Mouse (Mus musculus): Measurements from ENCODE around the gene Klk4. TPM values are rescaled to one million over a fixed set of nuclear protein-coding genes. Genes with fewer than 3 reads are reported as not detected.

Gene Klk4
- polyA plus RNA-seq, 1 experiment from 2014 or later: not detected

DNA sequence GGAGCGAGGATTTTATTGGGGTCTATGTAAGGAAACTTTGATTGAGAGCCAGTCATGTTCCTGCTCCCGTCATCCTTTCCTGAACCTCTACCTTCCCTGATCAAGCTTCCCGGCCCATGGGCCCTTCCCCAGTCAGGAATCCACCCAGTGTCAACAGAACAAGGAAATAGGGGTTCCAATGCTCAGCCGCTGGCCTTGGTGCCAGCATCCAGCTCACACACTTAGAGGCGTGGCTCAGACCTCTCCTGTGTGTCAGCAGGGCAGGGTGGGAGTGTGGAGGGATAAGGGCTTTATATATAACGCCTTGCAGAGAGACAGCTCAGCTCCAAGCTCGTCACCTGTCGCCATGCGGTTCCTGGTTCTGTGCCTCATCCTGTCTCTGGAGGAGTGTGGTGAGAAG lies 33.9 kb downstream of the Klk4 start:
- no peak overlapping the region for H3K4me2 ChIP-seq (ENCODE audit: low read depth, low read length)
- TF ChIP-seq CTCF (IDR thresholded peaks at IDR 0.05; ENCODE audit: low read depth) (no peak), EP300 (IDR thresholded peaks at IDR 0.05; ENCODE audit: low read depth) (no peak)
- no peak overlapping the region for H3K4me3 ChIP-seq (ENCODE audit: low read depth, low read length)
- H3K9me3 ChIP-seq (ENCODE audit: low read length): no peaks in the 10 kb centered on the region
- H3K27me3 ChIP-seq (ENCODE audit: insufficient read depth, low read length): no peaks in the 10 kb centered on the region
- no peak overlapping the region for H3K9ac ChIP-seq (replicated peaks)
- 56% methylated on average over 9 of the region's 9 CpGs for WGBS (ENCODE audit: insufficient replicate concordance)
- no peak for ATAC-seq
- no peak for DNase-seq
- no peaks in the 10 kb centered on the region for H3K4me1 ChIP-seq (ENCODE audit: insufficient read depth)
- no peak overlapping the region for H3K27ac ChIP-seq (ENCODE audit: low read depth)
- no peaks in the 10 kb centered on the region for H3K36me3 ChIP-seq (replicated peaks; ENCODE audit: insufficient read depth, low read length)

DNA sequence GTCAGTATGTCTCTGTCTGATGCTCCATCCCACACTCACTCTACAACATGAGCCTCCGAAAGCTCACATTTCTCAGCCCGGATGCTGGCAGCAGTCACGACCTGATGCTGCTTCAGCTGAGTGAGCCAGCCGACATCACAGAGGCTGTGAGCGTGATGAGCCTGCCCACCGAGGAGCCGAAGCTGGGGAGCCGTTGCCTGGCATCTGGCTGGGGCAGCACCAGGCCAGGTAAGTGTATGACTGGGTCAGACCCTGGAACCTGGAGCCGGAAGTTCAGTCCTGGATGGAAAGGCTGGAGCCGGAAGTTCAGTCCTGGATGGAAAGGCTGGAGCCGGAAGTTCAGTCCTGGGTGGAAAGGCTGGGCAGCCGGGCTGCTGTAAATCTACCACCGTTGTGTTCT lies 37.5 kb downstream of the Klk4 start:
- H3K4me3 ChIP-seq (ENCODE audit: low read depth, low read length): no peak overlapping the region

DNA sequence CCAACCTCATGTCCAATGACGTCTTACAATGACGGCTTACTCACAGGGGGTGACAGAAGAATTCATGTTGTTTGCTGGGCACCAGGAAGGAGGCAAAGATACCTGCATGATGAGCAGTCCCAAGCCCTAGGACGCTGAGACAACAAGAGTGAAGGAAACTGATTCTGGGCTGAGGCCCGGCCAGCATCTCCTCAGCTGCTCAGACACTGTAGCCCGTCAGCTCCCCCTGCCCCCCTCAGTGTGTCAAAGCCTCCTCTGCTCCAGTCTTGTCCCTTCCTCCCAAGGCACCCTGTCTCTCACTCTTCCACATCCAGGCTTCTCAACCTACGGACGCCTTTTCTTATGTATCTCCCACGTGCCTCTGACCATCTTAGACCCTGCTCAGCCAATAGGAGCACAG lies 37.9 kb downstream of the Klk4 start:
- ATAC-seq (no peak), DNase-seq (no peak)
- H3K4me2 ChIP-seq (ENCODE audit: low read depth, low read length): no peak overlapping the region
- H3K36me3 ChIP-seq (replicated peaks; ENCODE audit: insufficient read depth, low read length): no peaks in the 10 kb centered on the region
- TF ChIP-seq EP300 (IDR thresholded peaks at IDR 0.05; ENCODE audit: low read depth) (no peak), CTCF (IDR thresholded peaks at IDR 0.05; ENCODE audit: low read depth) (no peak)
- H3K27me3 ChIP-seq (ENCODE audit: insufficient read depth, low read length): no peaks in the 10 kb centered on the region
- no peak overlapping the region for H3K9ac ChIP-seq (replicated peaks)
- no peaks in the 10 kb centered on the region for H3K9me3 ChIP-seq (ENCODE audit: low read length)
- no peak overlapping the region for H3K27ac ChIP-seq (ENCODE audit: low read depth)
- no peaks in the 10 kb centered on the region for H3K4me1 ChIP-seq (ENCODE audit: insufficient read depth)
- 66% methylated on average over 8 of the region's 8 CpGs for WGBS (ENCODE audit: insufficient replicate concordance)
- H3K4me3 ChIP-seq (ENCODE audit: low read depth, low read length): no peak overlapping the region

More for the DNA sequence above, 37.5 kb downstream of the Klk4 start:
- H3K9ac ChIP-seq (replicated peaks): no peak overlapping the region
- no peaks in the 10 kb centered on the region for H3K9me3 ChIP-seq (ENCODE audit: low read length)
- 78% methylated on average over 13 of the region's 13 CpGs for WGBS (ENCODE audit: insufficient replicate concordance)
- no peaks in the 10 kb centered on the region for H3K4me1 ChIP-seq (ENCODE audit: insufficient read depth)
- no peak for TF ChIP-seq CTCF (IDR thresholded peaks at IDR 0.05; ENCODE audit: low read depth)
- no peak for TF ChIP-seq EP300 (IDR thresholded peaks at IDR 0.05; ENCODE audit: low read depth)
- no peaks in the 10 kb centered on the region for H3K36me3 ChIP-seq (replicated peaks; ENCODE audit: insufficient read depth, low read length)
- H3K27me3 ChIP-seq (ENCODE audit: insufficient read depth, low read length): no peaks in the 10 kb centered on the region
- ATAC-seq (no peak), DNase-seq (no peak)
- no peak overlapping the region for H3K27ac ChIP-seq (ENCODE audit: low read depth)
- H3K4me2 ChIP-seq (ENCODE audit: low read depth, low read length): no peak overlapping the region

DNA sequence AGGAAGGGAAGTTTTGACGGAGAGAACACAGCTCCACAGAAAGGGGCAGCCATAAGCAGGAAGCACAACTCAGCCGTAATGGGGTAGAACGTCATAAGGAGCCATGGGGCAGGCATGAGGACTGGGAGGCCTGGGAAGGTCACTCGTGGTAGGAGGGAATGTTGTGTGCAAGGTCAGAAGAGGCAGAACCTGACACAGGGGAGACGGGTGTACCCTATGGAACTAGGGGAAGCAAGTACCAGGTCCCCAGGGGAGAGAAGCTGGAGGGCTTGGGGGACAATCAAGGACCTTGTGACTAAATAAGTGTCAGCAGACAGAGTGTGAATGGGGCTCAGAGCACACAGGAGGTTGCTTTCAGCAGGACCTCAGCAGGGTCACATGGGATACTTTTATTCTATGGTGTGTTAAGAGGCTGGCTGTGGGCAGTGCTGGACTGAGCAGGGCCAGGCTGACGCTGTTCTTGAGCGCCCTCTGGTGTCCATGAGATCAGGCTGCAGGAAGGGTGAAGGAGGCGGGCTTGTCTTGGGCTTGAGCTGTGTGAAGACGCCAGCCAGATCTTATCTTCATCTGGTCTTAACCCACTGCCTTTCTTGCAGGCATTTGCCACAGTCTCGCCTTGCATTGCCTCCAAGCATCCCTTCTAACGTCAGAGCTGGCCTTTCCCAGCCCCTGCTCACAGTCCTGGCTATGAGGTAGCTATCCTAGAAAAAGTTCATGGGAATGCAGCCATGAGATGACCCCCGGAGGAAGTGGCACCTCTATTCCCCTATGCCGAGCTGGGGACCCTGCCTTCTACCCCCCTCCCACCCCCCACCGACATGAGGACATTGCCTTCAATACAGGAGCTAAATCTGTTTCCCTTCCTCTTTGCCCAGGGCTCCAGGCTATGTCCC lies 38.8 kb downstream of the Klk4 start:
- DNase-seq (peak; percentile 59), ATAC-seq (peak; percentile 63)
- H3K27me3 ChIP-seq (ENCODE audit: insufficient read depth, low read length): no peaks in the 10 kb centered on the region
- H3K36me3 ChIP-seq (replicated peaks; ENCODE audit: insufficient read depth, low read length): no peaks in the 10 kb centered on the region
- H3K9ac ChIP-seq (replicated peaks): no peak overlapping the region
- no peak overlapping the region for H3K4me2 ChIP-seq (ENCODE audit: low read depth, low read length)
- no peaks in the 10 kb centered on the region for H3K4me1 ChIP-seq (ENCODE audit: insufficient read depth)
- H3K9me3 ChIP-seq (ENCODE audit: low read length): no peaks in the 10 kb centered on the region
- no peak overlapping the region for H3K27ac ChIP-seq (ENCODE audit: low read depth)
- WGBS (ENCODE audit: insufficient replicate concordance): 26% methylated on average over 14 of the region's 14 CpGs
- TF ChIP-seq CTCF (IDR thresholded peaks at IDR 0.05; ENCODE audit: low read depth) (peak; percentile 80), EP300 (IDR thresholded peaks at IDR 0.05; ENCODE audit: low read depth) (no peak)
- H3K4me3 ChIP-seq (ENCODE audit: low read depth, low read length): no peak overlapping the region

DNA sequence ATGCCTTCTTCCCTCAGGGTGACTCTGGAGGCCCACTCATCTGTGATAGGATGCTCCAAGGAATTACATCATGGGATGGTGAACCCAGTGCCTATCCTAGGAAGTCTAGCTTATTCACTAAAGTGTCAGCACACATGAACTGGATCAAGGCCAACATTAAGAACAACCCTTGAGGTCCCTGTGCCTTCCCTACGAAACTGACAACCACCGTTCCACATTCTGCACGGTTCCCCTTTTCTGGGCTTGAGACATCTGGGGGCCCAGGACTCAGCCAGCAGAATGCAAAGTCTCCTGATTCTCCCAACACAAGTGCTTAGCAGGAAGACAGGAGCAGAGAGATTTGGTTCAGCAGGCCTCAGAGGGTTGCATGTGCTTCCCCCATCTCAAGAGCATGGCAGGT lies 39.6 kb downstream of the Klk4 start:
- H3K27ac ChIP-seq (ENCODE audit: low read depth): no peak overlapping the region; the same call in 1 of the 2 replicates
- no peaks in the 10 kb centered on the region for H3K27me3 ChIP-seq (ENCODE audit: insufficient read depth, low read length)
- H3K9ac ChIP-seq (replicated peaks): no peak overlapping the region
- DNase-seq (no peak), ATAC-seq (peak; percentile 29; the same call in 1 of the 2 replicates)
- 49% methylated on average over 3 of the region's 3 CpGs for WGBS (ENCODE audit: insufficient replicate concordance)
- no peaks in the 10 kb centered on the region for H3K9me3 ChIP-seq (ENCODE audit: low read length)
- no peak overlapping the region for H3K4me2 ChIP-seq (ENCODE audit: low read depth, low read length)
- no peak overlapping the region for H3K4me3 ChIP-seq (ENCODE audit: low read depth, low read length)
- no peak for TF ChIP-seq EP300 (IDR thresholded peaks at IDR 0.05; ENCODE audit: low read depth)
- TF ChIP-seq CTCF (IDR thresholded peaks at IDR 0.05; ENCODE audit: low read depth): no peak
- no peaks in the 10 kb centered on the region for H3K4me1 ChIP-seq (ENCODE audit: insufficient read depth)
- H3K36me3 ChIP-seq (replicated peaks; ENCODE audit: insufficient read depth, low read length): no peaks in the 10 kb centered on the region

DNA sequence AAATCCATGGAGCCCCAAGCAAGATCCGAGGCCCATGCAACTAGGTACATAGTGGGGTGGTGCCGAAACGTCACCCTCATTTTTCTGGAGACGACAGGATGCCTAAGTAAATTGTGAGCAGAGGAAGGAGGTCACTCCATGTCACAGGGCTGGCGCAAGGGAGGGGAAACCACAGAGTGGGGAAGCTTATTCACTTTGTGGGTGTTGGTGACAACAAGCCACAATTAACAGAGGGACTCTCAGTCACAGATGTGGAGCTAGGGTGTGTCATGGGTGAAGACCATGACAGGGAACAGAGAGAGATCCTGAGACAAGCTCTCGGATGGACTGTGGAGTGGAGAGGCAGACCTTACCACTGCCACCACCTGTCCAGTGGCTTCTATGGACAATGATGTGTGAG lies 40.1 kb downstream of the Klk4 start:
- H3K9ac ChIP-seq (replicated peaks): no peak overlapping the region
- H3K4me2 ChIP-seq (ENCODE audit: low read depth, low read length): no peak overlapping the region
- no peak overlapping the region for H3K4me3 ChIP-seq (ENCODE audit: low read depth, low read length)
- H3K36me3 ChIP-seq (replicated peaks; ENCODE audit: insufficient read depth, low read length): no peaks in the 10 kb centered on the region
- no peaks in the 10 kb centered on the region for H3K9me3 ChIP-seq (ENCODE audit: low read length)
- ATAC-seq (no peak), DNase-seq (no peak)
- H3K4me1 ChIP-seq (ENCODE audit: insufficient read depth): no peaks in the 10 kb centered on the region
- no peaks in the 10 kb centered on the region for H3K27me3 ChIP-seq (ENCODE audit: insufficient read depth, low read length)
- 42% methylated on average over 6 of the region's 6 CpGs for WGBS (ENCODE audit: insufficient replicate concordance)
- H3K27ac ChIP-seq (ENCODE audit: low read depth): no peak overlapping the region; the same call in 1 of the 2 replicates
- no peak for TF ChIP-seq EP300 (IDR thresholded peaks at IDR 0.05; ENCODE audit: low read depth)
- TF ChIP-seq CTCF (IDR thresholded peaks at IDR 0.05; ENCODE audit: low read depth): no peak
